Mouse (Mus musculus): ENCODE data around the gene Capg. TPM values are rescaled to one million over a fixed set of nuclear protein-coding genes. Genes with fewer than 3 reads are reported as not detected.

Capg gene
- total and polyA plus RNA-seq, 3 experiments: 241 to 283 TPM; not detected in 1

DNA sequence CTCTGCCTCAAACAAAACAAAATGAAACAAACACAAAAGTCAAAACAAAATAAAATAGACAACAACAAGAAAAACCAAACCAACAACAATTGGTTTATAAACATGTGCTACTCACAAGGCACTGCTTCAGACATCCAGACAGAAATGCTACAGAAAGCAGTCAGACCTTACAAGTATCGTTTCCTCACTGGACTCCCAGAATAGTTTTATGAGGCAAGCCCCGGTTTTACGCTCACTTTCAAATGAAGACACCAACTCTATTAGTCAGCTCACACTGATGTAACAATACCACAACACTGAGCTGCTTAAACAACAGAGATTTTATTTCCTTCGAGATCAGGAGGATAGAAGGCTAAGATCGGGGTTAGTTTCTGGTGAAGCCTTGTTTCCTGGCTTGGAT, 21.9 kb upstream of the Capg start:
- Histone ChIP-seq H3K4me1 (ENCODE audit: control insufficient read depth in 1 of 2, insufficient read depth in 2 of 2, low read length in 2 of 2) (peaks cover 7 to 14% of the 10 kb centered on the region in 2 experiments), H3K9me3 (replicated peaks; ENCODE audit: insufficient read depth, low read length) (no peaks in the 10 kb centered on the region), H3K79me2 (ENCODE audit: control insufficient read depth, insufficient read depth, low read length, poor library complexity) (no peaks in the 10 kb centered on the region), H3K27me3 (ENCODE audit: control insufficient read depth in 1 of 2, insufficient read depth in 2 of 2, low read length in 2 of 2) (no peaks in the 10 kb centered on the region), H3K4me3 (ENCODE audit: control insufficient read depth in 1 of 2, insufficient read depth in 1 of 2, low read depth in 2 of 2, low read length in 2 of 2) (no peak overlapping the region), H3K27ac (ENCODE audit: control insufficient read depth, low read depth, low read length) (no peak overlapping the region), H3K36me3 (ENCODE audit: control insufficient read depth in 1 of 2, insufficient read depth in 2 of 2, low read length in 2 of 2) (peaks cover 0 to 4% of the 10 kb centered on the region in 2 experiments; a peak in 2 of 4 replicates), H3K9ac (ENCODE audit: control insufficient read depth, low read depth, low read length, poor library complexity, severe bottlenecking) (no peak overlapping the region)
- no peak for TF ChIP-seq MAX (IDR thresholded peaks at IDR 0.05; ENCODE audit: low read length)
- no peak for TF ChIP-seq ETS1 (IDR thresholded peaks at IDR 0.05; ENCODE audit: low read depth, low read length)
- TF ChIP-seq MYC (IDR thresholded peaks at IDR 0.05; ENCODE audit: low read depth, low read length): no peak
- no peak for TF ChIP-seq EP300 (IDR thresholded peaks at IDR 0.05; ENCODE audit: low read depth in 1 of 2, low read length in 2 of 2)
- TF ChIP-seq SMC3 (IDR thresholded peaks at IDR 0.05; ENCODE audit: low read depth, low read length): no peak
- no peak for TF ChIP-seq NELFE (IDR thresholded peaks at IDR 0.05; ENCODE audit: low read depth, low read length)
- no peak for TF ChIP-seq TAL1 (IDR thresholded peaks at IDR 0.05; ENCODE audit: low read length)
- TF ChIP-seq USF2 (IDR thresholded peaks at IDR 0.05; ENCODE audit: borderline replicate concordance in 1 of 2, insufficient read depth in 1 of 2, low read depth in 1 of 2, low read length in 2 of 2): no peak
- TF ChIP-seq MAFK (IDR thresholded peaks at IDR 0.05; ENCODE audit: borderline replicate concordance, low read depth, low read length): no peak
- TF ChIP-seq CHD2 (IDR thresholded peaks at IDR 0.05; ENCODE audit: low read length): no peak
- no peak for TF ChIP-seq GATA1 (IDR thresholded peaks at IDR 0.05; ENCODE audit: low read depth, low read length)
- no peak for DNase-seq (ENCODE audit: low read depth, low spot score)

DNA sequence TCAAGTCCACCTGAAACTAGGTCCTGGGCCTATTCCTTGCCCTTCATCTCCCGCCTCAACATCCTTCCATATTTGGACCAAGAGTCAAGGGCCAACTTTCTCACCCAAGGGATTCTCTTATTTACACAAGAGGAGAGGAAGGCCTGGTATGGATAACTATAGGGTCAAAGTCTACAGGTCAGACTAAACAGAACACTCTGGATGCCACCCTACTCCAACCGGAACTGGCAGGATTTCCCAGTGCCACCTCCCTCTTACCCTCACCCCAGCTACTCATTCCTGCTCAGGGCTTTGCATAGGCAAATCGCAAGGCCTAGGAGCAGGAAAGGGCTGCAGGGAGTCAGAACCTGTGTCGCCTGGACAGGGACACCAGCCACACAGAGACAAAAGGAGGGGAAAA, 21.0 kb upstream of the Capg start:
- no peak for TF ChIP-seq GATA1 (IDR thresholded peaks at IDR 0.05; ENCODE audit: low read depth, low read length)
- no peak for TF ChIP-seq ETS1 (IDR thresholded peaks at IDR 0.05; ENCODE audit: low read depth, low read length)
- no peak for TF ChIP-seq EP300 (IDR thresholded peaks at IDR 0.05; ENCODE audit: low read depth in 1 of 2, low read length in 2 of 2)
- no peak for TF ChIP-seq E2F4 (IDR thresholded peaks at IDR 0.05; ENCODE audit: borderline replicate concordance, low read depth, low read length)
- TF ChIP-seq MXI1 (IDR thresholded peaks at IDR 0.05; ENCODE audit: low read depth, low read length): no peak
- TF ChIP-seq UBTF (IDR thresholded peaks at IDR 0.05; ENCODE audit: borderline replicate concordance, insufficient read depth, low read depth, low read length): no peak
- TF ChIP-seq HCFC1 (IDR thresholded peaks at IDR 0.05; ENCODE audit: low read depth, low read length): no peak
- TF ChIP-seq CTCF (IDR thresholded peaks at IDR 0.05 in 2 of 3, conservative IDR thresholded peaks at IDR 0.05 in 1 of 3; ENCODE audit: control insufficient read depth in 1 of 3, insufficient read depth in 1 of 3, low read depth in 2 of 3, low read length in 3 of 3, poor library complexity in 1 of 3, severe bottlenecking in 1 of 3): no peak
- TF ChIP-seq MAZ (IDR thresholded peaks at IDR 0.05; ENCODE audit: low read depth, low read length): no peak
- no peak for TF ChIP-seq CHD1 (IDR thresholded peaks at IDR 0.05; ENCODE audit: low read depth, low read length)
- TF ChIP-seq TBP (IDR thresholded peaks at IDR 0.05; ENCODE audit: low read depth, low read length): no peak
- TF ChIP-seq TCF12 (IDR thresholded peaks at IDR 0.05; ENCODE audit: low read depth, low read length): no peak
- TF ChIP-seq NELFE (IDR thresholded peaks at IDR 0.05; ENCODE audit: low read depth, low read length): no peak
- no peak for TF ChIP-seq CHD2 (IDR thresholded peaks at IDR 0.05; ENCODE audit: low read length)
- no peak for TF ChIP-seq MYB (IDR thresholded peaks at IDR 0.05; ENCODE audit: low read depth, low read length)
- DNase-seq (ENCODE audit: low read depth, low spot score): no peak
- peaks cover 7 to 16% of the 10 kb centered on the region in 2 experiments for H3K4me1 ChIP-seq (ENCODE audit: control insufficient read depth in 1 of 2, insufficient read depth in 2 of 2, low read length in 2 of 2)
- H3K36me3 ChIP-seq (ENCODE audit: control insufficient read depth in 1 of 2, insufficient read depth in 2 of 2, low read length in 2 of 2): peaks cover 0 to 4% of the 10 kb centered on the region in 2 experiments; a peak in 2 of 4 replicates
- H3K9me3 ChIP-seq (replicated peaks; ENCODE audit: insufficient read depth, low read length): no peaks in the 10 kb centered on the region
- no peak overlapping the region for H3K4me3 ChIP-seq (ENCODE audit: control insufficient read depth in 1 of 2, insufficient read depth in 1 of 2, low read depth in 2 of 2, low read length in 2 of 2)
- no peaks in the 10 kb centered on the region for H3K79me2 ChIP-seq (ENCODE audit: control insufficient read depth, insufficient read depth, low read length, poor library complexity)
- H3K9ac ChIP-seq (ENCODE audit: control insufficient read depth, low read depth, low read length, poor library complexity, severe bottlenecking): no peak overlapping the region
- no peak overlapping the region for H3K27ac ChIP-seq (ENCODE audit: control insufficient read depth, low read depth, low read length)
- no peaks in the 10 kb centered on the region for H3K27me3 ChIP-seq (ENCODE audit: control insufficient read depth in 1 of 2, insufficient read depth in 2 of 2, low read length in 2 of 2)
